Mouse (Mus musculus): ENCODE measurements around the gene Bcam. TPM values are rescaled to one million over a fixed set of nuclear protein-coding genes. Genes with fewer than 3 reads are reported as not detected.

Bcam gene
- polyA plus RNA-seq, 2 experiments = 4.9 to 6.3 TPM

DNA sequence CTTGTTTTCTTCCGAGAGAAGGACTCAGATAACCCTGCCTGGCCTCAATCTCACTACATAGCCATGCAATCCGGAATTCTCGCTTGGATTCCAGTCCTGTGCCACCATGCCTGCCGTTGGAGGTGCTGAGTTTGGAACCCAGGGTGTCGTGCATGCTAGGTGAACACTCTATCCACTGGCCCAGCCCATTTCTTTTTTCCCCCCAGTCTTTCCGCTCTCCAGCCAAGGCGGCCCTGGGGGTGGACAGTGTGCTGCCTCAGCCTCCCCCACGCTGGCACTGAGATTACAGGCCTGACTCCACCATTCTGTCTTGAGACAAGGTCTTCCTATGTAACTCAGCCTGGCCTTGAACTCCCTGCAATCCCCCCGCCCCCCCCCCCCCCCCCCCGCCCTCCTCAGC lies 24.8 kb downstream of the Bcam start:
- Histone ChIP-seq H3K9ac (replicated peaks) (no peak overlapping the region), H3K36me3 (replicated peaks; ENCODE audit: control insufficient read depth, insufficient read depth, low read depth) (no peaks in the 10 kb centered on the region), H3K9me3 (ENCODE audit: control insufficient read depth, low read length) (no peaks in the 10 kb centered on the region), H3K4me2 (ENCODE audit: low read depth) (no peak overlapping the region), H3K27me3 (ENCODE audit: control insufficient read depth, insufficient read depth, low read length) (no peaks in the 10 kb centered on the region), H3K4me1 (replicated peaks; ENCODE audit: control insufficient read depth in 2 of 2, insufficient read depth in 2 of 2, low read length in 1 of 2) (peaks cover 33 to 35% of the 10 kb centered on the region in 2 experiments), H3K27ac (no peak overlapping the region), H3K4me3 (ENCODE audit: insufficient read depth in 1 of 2, low read depth in 2 of 2, low read length in 2 of 2) (no peak overlapping the region)
- 71% methylated on average over 9 of the region's 10 CpGs for WGBS (ENCODE audit: insufficient replicate concordance)
- TF ChIP-seq CTCF (IDR thresholded peaks at IDR 0.05; ENCODE audit: low read depth) = no peak
- no peak for TF ChIP-seq EP300 (IDR thresholded peaks at IDR 0.05; ENCODE audit: low read depth)
- ATAC-seq (ENCODE audit: insufficient read depth) (no peak), DNase-seq (ENCODE audit: low read depth in 3 of 3, low spot score in 3 of 3) (no peak)

DNA sequence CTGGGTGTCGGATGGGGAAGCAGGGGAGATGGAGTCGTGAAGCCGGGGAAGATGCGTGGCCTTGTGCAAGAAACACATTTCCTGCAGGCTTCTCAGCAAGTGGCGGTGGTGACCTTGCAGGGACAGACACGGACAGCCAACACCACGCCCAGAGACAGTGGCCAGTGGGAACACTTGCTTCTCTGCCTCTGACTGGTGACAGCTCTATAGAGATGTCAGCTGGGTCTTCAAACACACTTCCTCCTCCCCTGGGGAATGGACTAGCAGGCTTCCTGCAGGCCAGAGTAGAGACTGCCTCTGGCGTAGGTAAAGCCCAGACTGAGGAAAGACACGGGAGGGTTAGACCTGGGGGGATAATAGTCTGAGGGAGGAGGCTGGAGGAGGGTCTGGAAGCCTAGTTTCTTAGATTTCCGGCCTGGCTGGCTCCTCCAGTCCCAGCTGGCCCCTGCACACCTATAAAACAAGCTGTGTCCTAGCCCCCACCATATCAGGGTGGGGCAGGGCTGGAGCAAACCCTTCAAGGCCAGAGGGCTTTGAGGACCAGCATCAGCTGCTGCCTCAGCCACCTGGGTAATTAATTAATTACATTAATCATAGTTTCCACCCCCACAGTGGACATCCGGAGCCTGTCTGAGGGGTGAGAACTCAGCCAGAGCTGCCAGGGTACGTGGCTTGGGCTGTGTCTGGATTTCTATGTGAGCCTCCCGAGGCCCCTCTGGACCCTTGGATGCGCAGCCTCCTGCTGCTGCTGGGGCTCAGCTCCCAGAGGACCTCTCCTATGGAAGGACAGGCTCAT lies 26.0 kb downstream of the Bcam start:
- Histone ChIP-seq H3K36me3 (replicated peaks; ENCODE audit: control insufficient read depth, insufficient read depth, low read depth) (no peaks in the 10 kb centered on the region), H3K27ac (no peak overlapping the region), H3K4me1 (replicated peaks; ENCODE audit: control insufficient read depth in 2 of 2, insufficient read depth in 2 of 2, low read length in 1 of 2) (peaks cover 25 to 28% of the 10 kb centered on the region in 2 experiments), H3K27me3 (ENCODE audit: control insufficient read depth, insufficient read depth, low read length) (no peaks in the 10 kb centered on the region), H3K9ac (replicated peaks) (no peak overlapping the region), H3K4me2 (ENCODE audit: low read depth) (no peak overlapping the region), H3K9me3 (ENCODE audit: control insufficient read depth, low read length) (no peaks in the 10 kb centered on the region), H3K4me3 (ENCODE audit: insufficient read depth in 1 of 2, low read depth in 2 of 2, low read length in 2 of 2) (no peak overlapping the region)
- TF ChIP-seq EP300 (IDR thresholded peaks at IDR 0.05; ENCODE audit: low read depth) (no peak), CTCF (IDR thresholded peaks at IDR 0.05; ENCODE audit: low read depth) (no peak)
- DNase-seq (ENCODE audit: low read depth in 3 of 3, low spot score in 3 of 3) (no peak), ATAC-seq (ENCODE audit: insufficient read depth) (no peak)
- 47% methylated on average over 14 of the region's 14 CpGs for WGBS (ENCODE audit: insufficient replicate concordance)

DNA sequence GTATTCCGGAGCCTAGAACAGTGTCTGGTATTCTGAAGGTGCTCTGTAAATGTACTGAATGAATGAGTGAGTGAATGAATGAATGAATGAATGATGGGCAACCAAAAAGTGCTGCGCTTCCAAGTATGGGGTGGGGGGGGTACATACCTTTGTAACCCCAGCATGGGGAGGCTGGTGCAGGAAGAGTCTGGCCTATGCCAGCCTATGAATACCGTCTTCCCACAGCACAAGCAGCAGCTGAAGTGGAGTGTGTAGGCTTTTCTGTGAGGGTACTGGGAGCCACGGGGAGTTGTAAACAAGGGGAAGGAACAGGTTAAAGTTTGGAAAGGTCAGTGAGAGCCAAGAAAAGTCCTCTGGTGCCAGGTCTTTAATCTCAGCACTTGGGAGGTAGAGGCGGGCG lies 27.0 kb downstream of the Bcam start:
- Histone ChIP-seq H3K27me3 (ENCODE audit: control insufficient read depth, insufficient read depth, low read length) (no peaks in the 10 kb centered on the region), H3K4me2 (ENCODE audit: low read depth) (no peak overlapping the region), H3K27ac (no peak overlapping the region), H3K4me3 (ENCODE audit: insufficient read depth in 1 of 2, low read depth in 2 of 2, low read length in 2 of 2) (no peak overlapping the region), H3K4me1 (replicated peaks; ENCODE audit: control insufficient read depth in 2 of 2, insufficient read depth in 2 of 2, low read length in 1 of 2) (peaks cover 21 to 25% of the 10 kb centered on the region in 2 experiments), H3K36me3 (replicated peaks; ENCODE audit: control insufficient read depth, insufficient read depth, low read depth) (no peaks in the 10 kb centered on the region), H3K9ac (replicated peaks) (no peak overlapping the region), H3K9me3 (ENCODE audit: control insufficient read depth, low read length) (no peaks in the 10 kb centered on the region)
- no peak for DNase-seq (ENCODE audit: low read depth in 3 of 3, low spot score in 3 of 3)
- ATAC-seq (ENCODE audit: insufficient read depth) = no peak
- 62% methylated on average over 6 of the region's 6 CpGs for WGBS (ENCODE audit: insufficient replicate concordance)
- TF ChIP-seq EP300 (IDR thresholded peaks at IDR 0.05; ENCODE audit: low read depth) (no peak), CTCF (IDR thresholded peaks at IDR 0.05; ENCODE audit: low read depth) (no peak)

DNA sequence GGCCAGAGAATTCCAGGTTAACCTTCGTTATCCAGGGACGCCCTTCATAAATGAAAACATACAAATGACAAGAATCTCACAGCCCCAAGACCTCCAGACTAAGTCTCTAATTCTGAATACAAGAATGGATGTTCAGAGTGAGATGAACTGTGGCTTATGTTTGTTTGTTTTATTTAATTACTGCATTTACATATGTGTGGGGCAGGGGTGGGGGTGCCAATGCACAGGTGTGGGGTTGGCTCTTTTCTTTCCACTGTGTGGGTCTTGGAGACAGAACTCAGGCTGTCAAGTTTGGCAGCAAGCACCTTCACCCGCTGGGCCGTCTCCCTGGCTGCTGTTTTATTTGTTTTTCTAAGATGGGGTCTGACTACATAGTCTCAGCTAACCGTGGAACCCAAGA lies 28.3 kb downstream of the Bcam start:
- Histone ChIP-seq H3K4me3 (ENCODE audit: insufficient read depth in 1 of 2, low read depth in 2 of 2, low read length in 2 of 2) (no peak overlapping the region), H3K27me3 (ENCODE audit: control insufficient read depth, insufficient read depth, low read length) (no peaks in the 10 kb centered on the region), H3K36me3 (replicated peaks; ENCODE audit: control insufficient read depth, insufficient read depth, low read depth) (no peaks in the 10 kb centered on the region), H3K27ac (no peak overlapping the region), H3K4me1 (replicated peaks; ENCODE audit: control insufficient read depth in 2 of 2, insufficient read depth in 2 of 2, low read length in 1 of 2) (peaks cover 12 to 19% of the 10 kb centered on the region in 2 experiments), H3K9me3 (ENCODE audit: control insufficient read depth, low read length) (no peaks in the 10 kb centered on the region), H3K4me2 (ENCODE audit: low read depth) (no peak overlapping the region), H3K9ac (replicated peaks) (no peak overlapping the region)
- no peak for TF ChIP-seq CTCF (IDR thresholded peaks at IDR 0.05; ENCODE audit: low read depth)
- TF ChIP-seq EP300 (IDR thresholded peaks at IDR 0.05; ENCODE audit: low read depth) = no peak
- WGBS (ENCODE audit: insufficient replicate concordance) = 67% methylated on average over 5 of the region's 5 CpGs
- DNase-seq (ENCODE audit: low read depth in 3 of 3, low spot score in 3 of 3) (no peak), ATAC-seq (ENCODE audit: insufficient read depth) (no peak)

DNA sequence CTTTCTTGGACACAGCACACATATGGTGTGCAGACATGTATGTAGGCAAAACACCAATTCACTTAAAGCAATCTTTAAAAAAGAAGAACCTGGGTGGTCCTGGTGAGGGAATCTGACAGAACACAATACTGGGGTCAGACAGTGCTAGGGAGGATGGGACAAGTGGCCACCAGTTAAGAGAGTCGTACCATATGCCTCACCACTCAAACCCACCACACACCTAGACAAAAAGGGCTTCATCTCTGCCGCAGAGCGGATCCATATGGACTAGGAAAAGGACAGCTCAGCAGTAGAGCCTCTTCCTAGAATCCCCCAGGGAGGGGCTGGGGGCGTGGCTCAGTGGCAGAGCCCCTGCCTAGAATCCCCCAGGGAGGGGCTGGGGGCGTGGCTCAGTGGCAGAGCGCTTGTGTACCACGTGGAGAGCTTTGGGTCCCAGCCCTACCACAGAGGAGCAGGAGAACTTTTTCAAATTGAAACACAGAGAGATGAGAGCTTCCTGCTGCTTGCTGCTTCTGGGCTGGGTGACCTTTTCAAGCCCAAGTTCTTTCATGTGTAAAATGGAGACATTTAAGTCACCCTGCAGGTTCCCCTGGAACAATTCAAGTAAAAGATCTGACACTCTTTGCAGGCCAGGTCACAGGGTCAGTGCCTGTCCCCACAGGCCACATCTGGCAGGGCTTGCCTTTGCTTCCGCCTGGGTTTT lies 29.3 kb downstream of the Bcam start:
- H3K9me3 ChIP-seq (ENCODE audit: control insufficient read depth, low read length) = no peaks in the 10 kb centered on the region
- H3K36me3 ChIP-seq (replicated peaks; ENCODE audit: control insufficient read depth, insufficient read depth, low read depth) = no peaks in the 10 kb centered on the region
- WGBS (ENCODE audit: insufficient replicate concordance) = 20% methylated on average over 8 of the region's 8 CpGs
- H3K4me1 ChIP-seq (replicated peaks; ENCODE audit: control insufficient read depth in 2 of 2, insufficient read depth in 2 of 2, low read length in 1 of 2) = peaks cover 15 to 21% of the 10 kb centered on the region in 2 experiments
- H3K27me3 ChIP-seq (ENCODE audit: control insufficient read depth, insufficient read depth, low read length) = no peaks in the 10 kb centered on the region
- no peak overlapping the region for H3K27ac ChIP-seq
- no peak for DNase-seq (ENCODE audit: low read depth in 3 of 3, low spot score in 3 of 3)
- H3K4me2 ChIP-seq (ENCODE audit: low read depth) = no peak overlapping the region
- no peak overlapping the region for H3K9ac ChIP-seq (replicated peaks)
- no peak for ATAC-seq (ENCODE audit: insufficient read depth)
- TF ChIP-seq CTCF (IDR thresholded peaks at IDR 0.05; ENCODE audit: low read depth) (no peak), EP300 (IDR thresholded peaks at IDR 0.05; ENCODE audit: low read depth) (no peak)
- H3K4me3 ChIP-seq (ENCODE audit: insufficient read depth in 1 of 2, low read depth in 2 of 2, low read length in 2 of 2) = no peak overlapping the region
